Mouse (Mus musculus) limb, embryonic 11.5 days (tissue): ENCODE data around the gene Hdac4. TPM values are rescaled to one million over a fixed set of nuclear protein-coding genes. Genes with fewer than 3 reads are reported as not detected.

Experiments
- ATAC-seq: fragments of 200-750 bp; cut with Nextera tagmentation; 2 replicates; pipeline ENCODE4 v1.8.0; 2017; ENCODE audit warnings: low read depth; ENCODE audit not compliant: insufficient number of reproducible peaks, low FRiP score, low TSS enrichment
- DNase-seq: peaks from one replicate; pipeline ENCODE4 v3.0.0-alpha.2; 2015; ENCODE audit warnings: low spot score
- H3K27ac ChIP-seq: fragments of 300-500 bp; sonication (generic); replicated peaks from 2 replicates; pipeline ENCODE4 v1.5.1; 2014; ENCODE audit warnings: low read depth, mild to moderate bottlenecking, low read length
- H3K27me3 ChIP-seq: fragments of 300-500 bp; sonication (generic); 2 replicates; pipeline ENCODE4 v1.6.1; 2014; ENCODE audit warnings: mild to moderate bottlenecking, low read length, mixed read lengths; ENCODE audit not compliant: control insufficient read depth, insufficient read depth
- H3K36me3 ChIP-seq: fragments of 300-500 bp; sonication (generic); 2 replicates; pipeline ENCODE4 v1.6.1; 2014; ENCODE audit warnings: mild to moderate bottlenecking, low read length, moderate library complexity, mixed read lengths; ENCODE audit not compliant: control insufficient read depth, insufficient read depth
- H3K4me1 ChIP-seq: fragments of 300-500 bp; sonication (generic); 2 replicates; pipeline ENCODE4 v1.6.1; 2014; ENCODE audit warnings: low read length, mixed read lengths; ENCODE audit not compliant: control insufficient read depth, insufficient read depth
- H3K4me2 ChIP-seq: fragments of 300-500 bp; sonication (generic); 2 replicates; pipeline ENCODE4 v1.6.1; 2014; ENCODE audit warnings: low read depth, mild to moderate bottlenecking, moderate library complexity; ENCODE audit not compliant: severe bottlenecking
- H3K4me3 ChIP-seq: fragments of 300-500 bp; sonication (generic); 2 replicates; pipeline ENCODE4 v1.5.1; 2014; ENCODE audit warnings: low read depth, low read length
- H3K9ac ChIP-seq: fragments of 300-500 bp; sonication (generic); 2 replicates; pipeline ENCODE4 v1.6.1; 2014; ENCODE audit warnings: mild to moderate bottlenecking, low read length
- H3K9me3 ChIP-seq: fragments of 300-500 bp; sonication (generic); 2 replicates; pipeline ENCODE4 v1.6.1; 2016; ENCODE audit warnings: low read length; ENCODE audit not compliant: control insufficient read depth
- WGBS: fragments of 180-500 bp; shearing (Covaris S2); extraction: QIAGEN DNeasy Blood & Tissue Kit; methylation state at CpG from one replicate; pipeline ENCODE4 v1.1.7; 2014; 5-methylcytosine and 5-hydroxymethylcytosine counted together
- polyA plus RNA-seq: library from polyadenylated mRNA; unstranded; fragments of >200 nt; fragmentation: Nextera tagmentation; extraction: Ambion mirVana; gene quantifications from 2 replicates; pipeline ENCODE4 v1.2.1, GENCODE M21; 2014

Gene Hdac4
- polyA plus RNA-seq, 1 experiment from 2014 or later: 24.2 TPM

DNA sequence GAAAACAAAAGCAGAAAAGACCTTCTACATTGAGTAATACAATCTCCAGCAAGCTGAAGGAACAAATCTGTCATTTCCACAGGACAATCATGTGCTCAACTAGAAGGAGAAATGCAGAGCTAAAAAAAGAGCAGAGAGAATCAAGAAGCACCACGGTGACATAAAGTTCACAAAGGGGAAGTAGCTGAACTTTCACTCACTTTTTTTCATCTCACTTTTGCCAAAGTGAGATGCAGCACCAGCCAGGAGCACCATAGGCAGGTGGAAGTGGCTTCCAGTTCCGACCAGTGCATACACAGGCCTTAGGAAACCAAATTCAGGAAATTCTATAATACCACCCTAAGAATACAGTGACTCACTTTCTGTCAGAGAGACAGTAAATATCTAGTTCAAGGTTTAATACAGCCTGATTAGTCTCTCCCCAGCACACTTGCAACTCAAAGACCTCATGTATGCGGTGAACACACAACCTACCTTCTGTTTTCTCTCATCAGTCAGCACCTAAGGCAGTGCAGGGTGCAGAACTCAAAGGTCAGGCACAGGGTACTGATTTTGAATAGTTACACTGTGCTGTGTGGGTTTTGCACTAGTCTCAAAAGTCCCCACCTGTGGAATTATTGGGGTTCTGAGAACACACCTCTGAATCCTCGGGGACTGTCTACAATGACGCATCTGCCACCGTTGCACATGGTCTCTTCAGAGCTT is 112.5 kb downstream of the Hdac4 start:
- ATAC-seq: no peak
- peak overlapping the region; percentile 11; the same call in 1 of the 2 replicates for H3K4me2 ChIP-seq
- no peaks in the 10 kb centered on the region for H3K36me3 ChIP-seq
- peaks cover 31% of the 10 kb centered on the region for H3K4me1 ChIP-seq
- DNase-seq: no peak
- no peak overlapping the region for H3K9ac ChIP-seq
- H3K27ac ChIP-seq: peak overlapping the region; percentile 88
- H3K4me3 ChIP-seq: no peak overlapping the region
- H3K9me3 ChIP-seq: no peaks in the 10 kb centered on the region
- WGBS: 49% methylated on average over 6 of the region's 6 CpGs
- H3K27me3 ChIP-seq: no peaks in the 10 kb centered on the region

DNA sequence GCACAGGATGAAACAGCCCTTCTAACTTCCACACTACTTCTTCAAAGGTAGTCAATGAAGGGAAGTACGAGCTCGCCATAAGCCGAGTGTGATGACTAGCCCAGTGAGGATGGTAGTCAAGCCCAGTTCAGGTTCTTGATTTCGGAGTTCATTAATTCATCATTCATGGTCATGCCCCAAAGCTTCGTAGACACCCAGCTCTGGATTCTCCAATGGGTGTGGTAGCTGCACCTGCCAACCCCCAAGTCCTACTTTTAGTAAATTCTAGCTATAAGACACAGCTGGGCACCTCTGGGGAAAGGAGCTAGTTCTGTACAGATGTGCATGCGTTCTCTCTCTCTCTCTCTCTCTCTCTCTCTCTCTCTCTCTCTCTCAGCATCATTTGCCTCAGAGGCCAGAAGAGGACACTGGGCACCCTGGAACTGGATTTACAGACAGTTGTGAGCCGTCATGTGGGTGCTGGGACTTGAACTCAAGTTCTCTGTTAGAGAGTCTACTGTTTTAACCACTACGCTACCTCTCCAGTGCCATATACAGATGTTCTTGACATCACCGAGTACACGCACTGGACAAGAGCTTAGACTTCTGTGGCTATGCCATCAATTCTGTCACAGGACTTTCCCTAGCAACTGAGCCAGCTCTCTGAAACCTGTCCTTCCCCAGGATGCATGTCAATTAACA is 113.2 kb downstream of the Hdac4 start:
- DNase-seq (no peak), ATAC-seq (no peak)
- Histone ChIP-seq H3K9ac (no peak overlapping the region), H3K27ac (no peak overlapping the region), H3K4me3 (no peak overlapping the region), H3K9me3 (no peaks in the 10 kb centered on the region), H3K36me3 (no peaks in the 10 kb centered on the region), H3K4me2 (no peak overlapping the region), H3K27me3 (no peaks in the 10 kb centered on the region), H3K4me1 (peaks cover 31% of the 10 kb centered on the region)
- WGBS: 94% methylated on average over 10 of the region's 10 CpGs

DNA sequence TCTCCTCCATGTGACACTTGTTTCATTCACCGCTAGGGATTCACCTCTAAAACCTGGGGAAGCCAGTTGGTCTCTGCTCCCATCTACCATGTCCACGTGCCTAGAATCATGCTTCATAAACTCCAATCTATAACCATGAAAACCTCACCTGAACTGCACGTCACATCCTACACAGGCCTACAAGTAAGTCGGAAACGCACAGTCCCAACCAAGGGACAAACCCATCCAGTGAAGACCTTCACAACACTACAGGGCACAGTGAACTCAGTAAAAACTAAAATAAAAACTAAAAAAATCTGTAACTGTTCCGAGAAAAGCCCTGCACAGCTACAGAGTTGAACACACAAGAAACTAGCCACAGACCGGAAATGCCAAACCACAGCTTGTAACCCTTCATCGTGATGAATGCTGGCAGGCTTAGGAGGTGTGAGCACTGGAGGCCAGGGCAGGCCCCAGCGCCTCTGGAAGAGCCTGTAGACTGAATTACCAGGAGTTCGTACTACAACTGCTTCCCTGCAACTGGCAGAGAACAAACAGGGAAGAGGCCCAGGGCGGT is 115.4 kb downstream of the Hdac4 start:
- no peaks in the 10 kb centered on the region for H3K36me3 ChIP-seq
- H3K9ac ChIP-seq: no peak overlapping the region
- H3K4me3 ChIP-seq: no peak overlapping the region
- H3K4me1 ChIP-seq: peaks cover 24% of the 10 kb centered on the region
- H3K4me2 ChIP-seq: no peak overlapping the region
- H3K27ac ChIP-seq: no peak overlapping the region
- no peaks in the 10 kb centered on the region for H3K27me3 ChIP-seq
- H3K9me3 ChIP-seq: no peaks in the 10 kb centered on the region
- ATAC-seq: no peak
- DNase-seq: peak; percentile 45
- WGBS: 71% methylated on average over 11 of the region's 11 CpGs

DNA sequence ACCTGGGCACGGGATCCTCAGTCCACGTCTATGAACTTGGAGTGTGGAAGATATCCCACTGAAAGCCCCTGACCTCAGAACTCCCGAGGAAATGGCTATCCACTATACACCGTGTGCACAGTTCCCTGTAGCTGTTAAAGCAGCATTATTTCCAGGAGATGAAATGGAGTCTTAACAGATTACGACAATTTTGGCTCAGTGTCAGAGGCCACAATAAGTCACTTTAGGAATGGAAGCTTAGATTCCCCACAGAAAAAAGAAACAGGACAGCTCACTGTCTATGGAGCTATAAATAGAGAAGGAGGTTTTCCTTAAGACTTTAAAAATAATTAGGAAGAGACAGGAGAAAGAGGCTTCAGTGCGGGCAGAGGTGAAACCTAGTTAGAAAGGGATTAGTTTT is 120.2 kb downstream of the Hdac4 start:
- Histone ChIP-seq H3K27me3 (no peaks in the 10 kb centered on the region), H3K36me3 (no peaks in the 10 kb centered on the region), H3K9me3 (no peaks in the 10 kb centered on the region), H3K4me3 (no peak overlapping the region), H3K9ac (no peak overlapping the region), H3K4me1 (peaks cover 1% of the 10 kb centered on the region; the same call in 1 of the 2 replicates), H3K4me2 (no peak overlapping the region), H3K27ac (no peak overlapping the region)
- DNase-seq (no peak), ATAC-seq (no peak)
- WGBS: 82% methylated on average over 6 of the region's 6 CpGs

DNA sequence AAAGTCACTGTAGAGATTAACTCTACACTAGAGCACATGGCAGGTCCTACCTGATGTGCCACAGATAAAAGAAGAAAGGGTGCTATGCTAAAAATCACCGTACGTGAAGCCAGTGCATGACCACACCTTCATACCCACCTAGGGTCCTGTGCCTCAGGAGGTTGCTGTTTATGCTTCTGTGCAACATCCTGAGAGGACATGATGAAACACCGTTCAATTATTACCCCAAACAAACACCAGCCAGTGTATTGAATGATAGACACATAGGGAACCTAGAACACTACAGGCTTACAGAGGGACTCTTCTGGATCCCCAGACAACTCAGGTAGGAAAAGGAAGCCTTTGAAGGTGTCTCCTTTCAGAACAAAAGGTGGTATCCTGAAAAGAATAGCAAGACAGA is 120.8 kb downstream of the Hdac4 start:
- Histone ChIP-seq H3K4me3 (no peak overlapping the region), H3K27ac (no peak overlapping the region), H3K9ac (no peak overlapping the region), H3K36me3 (no peaks in the 10 kb centered on the region), H3K9me3 (no peaks in the 10 kb centered on the region), H3K4me2 (no peak overlapping the region), H3K27me3 (no peaks in the 10 kb centered on the region), H3K4me1 (no peaks in the 10 kb centered on the region; the same call in 1 of the 2 replicates)
- no peak for ATAC-seq
- no peak for DNase-seq
- WGBS: 93% methylated on average over 3 of the region's 3 CpGs

DNA sequence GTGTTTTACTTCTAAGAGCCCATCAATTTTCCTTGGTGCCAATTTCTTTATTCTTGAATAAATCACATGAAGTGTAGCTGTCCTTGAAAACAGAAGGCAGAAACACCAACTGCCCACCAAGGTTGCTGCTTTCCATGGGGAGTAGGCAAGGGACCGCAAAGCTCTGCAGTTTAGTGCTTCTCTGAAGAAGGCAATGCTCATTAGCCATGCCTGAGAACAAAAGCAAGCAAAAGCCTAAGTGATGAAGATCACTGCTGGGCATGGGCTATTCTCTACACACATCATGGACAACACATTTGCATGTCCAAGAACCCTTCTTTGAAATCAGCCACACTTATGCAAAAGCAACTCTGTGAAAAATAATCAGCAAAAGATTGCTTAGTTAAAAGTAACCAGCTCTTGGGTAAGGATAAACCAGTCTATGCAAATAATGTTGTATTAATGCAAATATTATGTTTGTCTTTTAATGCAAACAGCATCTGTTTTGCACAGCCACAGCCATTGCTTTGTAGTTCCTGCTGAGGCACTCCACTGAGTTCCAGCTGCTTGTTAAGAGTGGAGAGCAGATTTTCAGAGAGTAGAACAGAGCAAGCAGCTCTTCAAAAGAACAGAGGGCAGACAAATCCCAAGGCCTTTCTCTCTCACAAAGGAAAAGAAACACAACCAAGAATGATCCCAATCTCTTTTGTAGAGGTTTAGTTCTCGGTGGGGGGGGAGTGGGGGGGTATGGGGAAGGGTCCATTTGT is 125.4 kb downstream of the Hdac4 start:
- 52% methylated on average over 2 of the region's 2 CpGs for WGBS
- no peak overlapping the region for H3K9ac ChIP-seq
- H3K4me3 ChIP-seq: no peak overlapping the region
- H3K27ac ChIP-seq: no peak overlapping the region
- H3K27me3 ChIP-seq: no peaks in the 10 kb centered on the region
- DNase-seq (no peak), ATAC-seq (no peak)
- H3K4me2 ChIP-seq: no peak overlapping the region
- H3K4me1 ChIP-seq: no peaks in the 10 kb centered on the region
- H3K36me3 ChIP-seq: no peaks in the 10 kb centered on the region
- H3K9me3 ChIP-seq: no peaks in the 10 kb centered on the region

DNA sequence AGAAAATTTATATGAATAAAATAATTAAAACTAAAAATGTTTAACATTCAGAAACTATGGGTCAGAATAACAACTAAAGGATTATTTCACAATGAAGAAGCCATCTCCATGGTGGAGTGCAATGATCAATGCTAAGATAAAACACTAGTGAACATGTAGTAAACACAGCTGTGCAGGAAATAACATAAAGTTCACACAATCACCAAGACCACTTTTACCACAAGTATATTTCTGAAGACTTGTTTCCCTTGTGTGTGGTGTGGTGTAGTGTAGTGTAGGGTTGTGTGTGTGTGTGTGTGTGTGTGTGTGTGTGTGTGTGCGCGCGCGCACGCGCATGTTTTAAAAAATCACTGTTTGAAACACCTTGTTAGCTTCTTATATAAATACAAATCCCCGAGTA is 126.0 kb downstream of the Hdac4 start:
- H3K27ac ChIP-seq: no peak overlapping the region
- ATAC-seq (no peak), DNase-seq (no peak)
- no peak overlapping the region for H3K4me3 ChIP-seq
- no peaks in the 10 kb centered on the region for H3K9me3 ChIP-seq
- no peaks in the 10 kb centered on the region for H3K36me3 ChIP-seq
- H3K4me1 ChIP-seq: no peaks in the 10 kb centered on the region
- no peak overlapping the region for H3K9ac ChIP-seq
- WGBS: 97% methylated on average over 7 of the region's 7 CpGs
- no peaks in the 10 kb centered on the region for H3K27me3 ChIP-seq
- no peak overlapping the region for H3K4me2 ChIP-seq

DNA sequence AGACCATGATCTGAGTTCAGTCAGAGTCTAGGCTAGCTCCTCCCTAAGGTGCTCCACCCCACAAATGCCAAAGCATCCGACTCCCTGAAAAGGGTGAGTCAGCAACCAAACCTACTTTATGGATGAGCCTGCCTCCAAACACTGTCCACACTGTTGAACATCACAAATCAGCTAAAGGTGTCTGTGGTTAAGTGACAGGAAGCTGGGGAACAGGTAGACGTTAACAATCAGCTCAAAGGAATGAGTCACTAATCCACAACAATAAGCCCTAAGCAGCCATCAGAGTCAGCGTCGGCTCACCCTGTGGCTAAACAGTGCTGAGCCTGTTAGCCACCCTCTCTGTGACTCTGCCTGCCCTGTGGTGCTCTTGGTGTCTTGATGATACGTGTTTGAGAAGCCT is 131.2 kb downstream of the Hdac4 start:
- no peak for DNase-seq
- no peaks in the 10 kb centered on the region for H3K27me3 ChIP-seq
- H3K27ac ChIP-seq: no peak overlapping the region
- no peaks in the 10 kb centered on the region for H3K36me3 ChIP-seq
- no peak for ATAC-seq
- no peak overlapping the region for H3K4me2 ChIP-seq
- no peaks in the 10 kb centered on the region for H3K9me3 ChIP-seq
- WGBS: 79% methylated on average over 5 of the region's 5 CpGs
- H3K4me1 ChIP-seq: peaks cover 9% of the 10 kb centered on the region
- no peak overlapping the region for H3K4me3 ChIP-seq
- H3K9ac ChIP-seq: no peak overlapping the region
